Mouse (Mus musculus) NIH3T3 (cell line): Measurements from ENCODE around the gene Vldlr.

ENCODE experiments used
- DNase-seq: peaks from one replicate; pipeline ENCODE4 v3.0.0-alpha.2; 2012; ENCODE audit warnings: low read depth

The Vldlr gene

GRCm38 (mm10) chr19:27233386-27233785 is 17.1 kb downstream of the Vldlr start:
- no peak for DNase-seq

GRCm38 (mm10) chr19:27239913-27240312 is 23.6 kb downstream of the Vldlr start:
- DNase-seq, result no peak

- no peak for DNase-seq
Measured at GRCm38 (mm10) chr19:27243527-27243926, 27.2 kb downstream of the Vldlr start.

GRCm38 (mm10) chr19:27254756-27255155 is 38.5 kb downstream of the Vldlr start:
- no peak for DNase-seq

- DNase-seq, result no peak
Measured at GRCm38 (mm10) chr19:27255678-27256077, 39.4 kb downstream of the Vldlr start.

GRCm38 (mm10) chr19:27260102-27260501 is 43.8 kb downstream of the Vldlr start:
- peak; percentile 85 for DNase-seq

- peak; percentile 61 for DNase-seq
Measured at GRCm38 (mm10) chr19:27260621-27261278, 44.5 kb downstream of the Vldlr start.

GRCm38 (mm10) chr19:27262141-27262540 is 45.9 kb downstream of the Vldlr start:
- DNase-seq, result no peak

- DNase-seq, result no peak
Measured at GRCm38 (mm10) chr19:27273385-27273784, 57.1 kb downstream of the Vldlr start.

GRCm38 (mm10) chr19:27274382-27274781 is 58.1 kb downstream of the Vldlr start:
- peak; percentile 60 for DNase-seq

- no peak for DNase-seq
Measured at GRCm38 (mm10) chr19:27279174-27279573, 62.9 kb downstream of the Vldlr start.
